Mouse (Mus musculus): ENCODE results near the gene Dync1li2.

GRCm38 (mm10) chr8:104376669-104377068 lies 66.2 kb downstream of the Dync1li2 start:
- TF ChIP-seq CTCF (IDR thresholded peaks at IDR 0.05; ENCODE audit: insufficient read depth, low read length) (no peak), POLR2A (IDR thresholded peaks at IDR 0.05; ENCODE audit: borderline replicate concordance, extremely low read depth, low read depth, low read length) (no peak)
